Mouse (Mus musculus): ENCODE measurements at regions not wholly inside any gene's neighbourhood (a gene's known extent, or its start where the extent isn't known, plus 50 kb on each side); places are given as distances from the start of the nearest gene placed in this dataset.
A peak's percentile ranks its signal among the peaks of the same experiment; 100 is the strongest.
"Not testable (repeated sequence)": the region's sequence is repeated elsewhere in the genome, so short reads cannot be mapped to it uniquely, and the experiment has no call there.

- Histone ChIP-seq H3K4me1 (ENCODE audit: control insufficient read depth, insufficient read depth, low read length) (no peaks in the 10 kb centered on the region), H3K27ac (ENCODE audit: insufficient read depth, low read depth, low read length) (no peak overlapping the region), H3K4me3 (ENCODE audit: insufficient read depth, low read length) (no peak overlapping the region)
- TF ChIP-seq POLR2A (IDR thresholded peaks at IDR 0.05; ENCODE audit: borderline replicate concordance, low read depth, low read length) (no peak), CTCF (IDR thresholded peaks at IDR 0.05; ENCODE audit: low read depth, low read length) (no peak)
Measured at GRCm38 (mm10) chr13:6855199-6856148, 206.9 kb upstream of the Pfkp start.

GRCm38 (mm10) chr13:6837446-6837845, 188.9 kb upstream of the Pfkp start:
- Histone ChIP-seq H3K27ac (ENCODE audit: insufficient read depth, low read depth, low read length) (no peak overlapping the region), H3K4me1 (ENCODE audit: control insufficient read depth, insufficient read depth, low read length) (no peaks in the 10 kb centered on the region), H3K4me3 (ENCODE audit: insufficient read depth, low read length) (no peak overlapping the region)
- no peak for TF ChIP-seq POLR2A (IDR thresholded peaks at IDR 0.05; ENCODE audit: borderline replicate concordance, low read depth, low read length)
- TF ChIP-seq CTCF (IDR thresholded peaks at IDR 0.05; ENCODE audit: low read depth, low read length): no peak

GRCm38 (mm10) chr13:6837075-6837422, 188.5 kb upstream of the Pfkp start:
- no peak for TF ChIP-seq CTCF (IDR thresholded peaks at IDR 0.05; ENCODE audit: low read depth, low read length)
- no peak for TF ChIP-seq POLR2A (IDR thresholded peaks at IDR 0.05; ENCODE audit: borderline replicate concordance, low read depth, low read length)
- no peak overlapping the region for H3K27ac ChIP-seq (ENCODE audit: insufficient read depth, low read depth, low read length)

GRCm38 (mm10) chr13:6836351-6837074, 187.9 kb upstream of the Pfkp start:
- Histone ChIP-seq H3K4me1 (ENCODE audit: control insufficient read depth, insufficient read depth, low read length) (no peaks in the 10 kb centered on the region), H3K4me3 (ENCODE audit: insufficient read depth, low read length) (no peak overlapping the region), H3K27ac (ENCODE audit: insufficient read depth, low read depth, low read length) (no peak overlapping the region)
- TF ChIP-seq CTCF (IDR thresholded peaks at IDR 0.05; ENCODE audit: low read depth, low read length) (peak; percentile 41; the same call in 1 of the 2 replicates), POLR2A (IDR thresholded peaks at IDR 0.05; ENCODE audit: borderline replicate concordance, low read depth, low read length) (no peak)

More at GRCm38 (mm10) chr13:6837075-6837422, 188.5 kb upstream of the Pfkp start:
- H3K4me1 ChIP-seq (ENCODE audit: control insufficient read depth, insufficient read depth, low read length): no peaks in the 10 kb centered on the region
- H3K4me3 ChIP-seq (ENCODE audit: insufficient read depth, low read length): no peak overlapping the region

- H3K4me3 ChIP-seq (ENCODE audit: insufficient read depth, low read length): no peak overlapping the region
- TF ChIP-seq POLR2A (IDR thresholded peaks at IDR 0.05; ENCODE audit: borderline replicate concordance, low read depth, low read length) (no peak), CTCF (IDR thresholded peaks at IDR 0.05; ENCODE audit: low read depth, low read length) (no peak)
- H3K4me1 ChIP-seq (ENCODE audit: control insufficient read depth, insufficient read depth, low read length): no peaks in the 10 kb centered on the region
- H3K27ac ChIP-seq (ENCODE audit: insufficient read depth, low read depth, low read length): no peak overlapping the region
Measured at GRCm38 (mm10) chr13:6829882-6830281, 181.3 kb upstream of the Pfkp start.

GRCm38 (mm10) chr13:6829346-6829745, 180.8 kb upstream of the Pfkp start:
- no peak for TF ChIP-seq CTCF (IDR thresholded peaks at IDR 0.05; ENCODE audit: low read depth, low read length)
- TF ChIP-seq POLR2A (IDR thresholded peaks at IDR 0.05; ENCODE audit: borderline replicate concordance, low read depth, low read length): no peak
- no peak overlapping the region for H3K4me3 ChIP-seq (ENCODE audit: insufficient read depth, low read length)
- no peak overlapping the region for H3K27ac ChIP-seq (ENCODE audit: insufficient read depth, low read depth, low read length)
- no peaks in the 10 kb centered on the region for H3K4me1 ChIP-seq (ENCODE audit: control insufficient read depth, insufficient read depth, low read length)

- H3K4me3 ChIP-seq (ENCODE audit: insufficient read depth, low read length); H3K27ac ChIP-seq (ENCODE audit: insufficient read depth, low read depth, low read length); H3K4me1 ChIP-seq (ENCODE audit: control insufficient read depth, insufficient read depth, low read length): not testable (repeated sequence)
Measured at GRCm38 (mm10) chr13:6828601-6829330, 180.2 kb upstream of the Pfkp start.

GRCm38 (mm10) chr13:6802243-6803157, 153.9 kb upstream of the Pfkp start:
- Histone ChIP-seq H3K27ac (ENCODE audit: insufficient read depth, low read depth, low read length) (no peak overlapping the region), H3K4me1 (ENCODE audit: control insufficient read depth, insufficient read depth, low read length) (no peaks in the 10 kb centered on the region), H3K4me3 (ENCODE audit: insufficient read depth, low read length) (no peak overlapping the region)
- no peak for TF ChIP-seq CTCF (IDR thresholded peaks at IDR 0.05; ENCODE audit: low read depth, low read length)
- no peak for TF ChIP-seq POLR2A (IDR thresholded peaks at IDR 0.05; ENCODE audit: borderline replicate concordance, low read depth, low read length)

Measured in bone marrow macrophage, adult 2 months (primary cell).